Mouse (Mus musculus) 416B (cell line): ENCODE results near the gene BC061237.
"Not testable (repeated sequence)": the region's sequence is repeated elsewhere in the genome, so short reads cannot be mapped to it uniquely, and the experiment has no call there.

Experiments used
- DNase-seq: peaks from one replicate; pipeline ENCODE4 v3.0.0; 2011; ENCODE audit warnings: low read depth

Gene BC061237

GRCm38 (mm10) chr14:44492163-44492562 is at the start of gene BC061237:
TSS of gene BC061237 (plus strand) at chr14:44492463.
- not testable (repeated sequence) for DNase-seq

- DNase-seq, result not testable (repeated sequence)
Observed at GRCm38 (mm10) chr14:44517976-44518375, 25.7 kb downstream of the BC061237 start, which contains the start of gene Gm17093. TSS of gene Gm17093 (plus strand) at chr14:44518276.

GRCm38 (mm10) chr14:44547961-44548360 is 55.7 kb downstream of the BC061237 start:
- DNase-seq, result not testable (repeated sequence)
